In the genomic region with DNA sequence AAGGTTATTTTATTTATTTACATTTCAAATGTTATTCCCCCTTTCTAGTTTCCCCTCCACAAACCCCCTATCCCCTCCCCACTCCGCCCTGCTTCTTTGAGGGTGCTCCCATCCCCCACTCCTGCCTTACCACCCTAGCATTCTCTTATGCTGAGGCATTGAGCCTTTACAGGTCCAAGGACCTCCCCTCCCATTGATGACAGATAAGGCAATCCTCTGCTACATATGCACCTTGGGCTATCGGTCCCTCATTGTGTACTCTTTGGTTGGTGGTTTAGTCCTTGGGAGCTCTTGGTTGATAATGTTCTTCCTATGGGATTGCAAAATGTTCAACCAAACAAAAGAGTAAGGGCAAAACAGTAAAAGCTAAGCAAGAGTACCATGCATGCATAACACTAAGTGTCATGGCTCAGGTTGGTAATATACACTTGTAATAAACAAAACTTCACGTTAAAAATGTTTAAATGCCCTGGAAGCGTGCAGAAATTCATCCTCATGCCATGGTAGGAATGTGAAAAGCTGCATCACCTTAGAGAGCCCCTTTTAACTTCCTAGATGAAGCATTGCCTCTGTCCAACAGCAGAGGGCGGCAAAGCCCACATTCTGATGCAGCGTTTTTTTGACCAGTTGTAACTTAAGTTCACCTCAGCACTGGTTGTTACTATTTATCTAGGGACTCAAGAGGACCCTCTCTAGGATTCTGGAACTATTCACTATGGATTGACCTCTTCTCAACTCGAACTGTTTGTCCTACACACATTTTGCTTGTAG, we compare ENCODE assay signal across 9 mouse cellular contexts.
DNase-seq lines count a peak whose midpoint lies in the region; ATAC-seq and TF ChIP-seq lines count a peak whose summit lies in the region.
"Had no signal": no experiment of that assay in that cellular context is flagged by ENCODE, and none has a peak within 500 bp of the region (broad histone marks: within the 10 kb centered on the region; RNA-seq: fewer than 3 reads in every experiment).

No protein-coding gene starts in this region.

- peak; percentile 2 for DNase-seq in cerebellum, adult 11-12 months
- DNase-seq in kidney, adult 8-10 months = peak; percentile 4 to 53
- peak; percentile 82 for DNase-seq in limb, embryonic 11.5 days (ENCODE audit: low spot score)
- peak; percentile 22 for DNase-seq in yolk sac, embryonic 10.5 days (ENCODE audit: low spot score)
- DNase-seq: liver, embryonic 13.5 days had no signal

- no peak overlapping the region for H3K27ac ChIP-seq in intestine, postnatal 0 days (ENCODE audit: low read depth, low read length)
- no peak overlapping the region for H3K27ac ChIP-seq in intestine, embryonic 16.5 days (ENCODE audit: low read length)
- no peak overlapping the region for H3K27ac ChIP-seq in forebrain, embryonic 16.5 days (ENCODE audit: low read length)
- H3K27ac ChIP-seq in limb, embryonic 11.5 days (replicated peaks; ENCODE audit: low read depth, low read length) = no peak overlapping the region
- no peak overlapping the region for H3K27ac ChIP-seq in neural tube, embryonic 12.5 days
- H3K27ac ChIP-seq: liver, embryonic 13.5 days had no signal

- no peaks in the 10 kb centered on the region for H3K27me3 ChIP-seq in intestine, postnatal 0 days (replicated peaks; ENCODE audit: control insufficient read depth, insufficient read depth, low read length)
- H3K27me3 ChIP-seq in intestine, embryonic 16.5 days (replicated peaks; ENCODE audit: control insufficient read depth, insufficient read depth, low read length) = no peaks in the 10 kb centered on the region
- H3K27me3 ChIP-seq in forebrain, embryonic 16.5 days (replicated peaks; ENCODE audit: control insufficient read depth, insufficient read depth, low read length) = no peaks in the 10 kb centered on the region
- H3K27me3 ChIP-seq in limb, embryonic 11.5 days (ENCODE audit: control insufficient read depth, insufficient read depth, low read length) = no peaks in the 10 kb centered on the region
- H3K27me3 ChIP-seq in neural tube, embryonic 12.5 days (replicated peaks) = no peaks in the 10 kb centered on the region
- H3K27me3 ChIP-seq: liver, embryonic 13.5 days had no signal

- 14% methylated on average over 7 of the region's 7 CpGs for WGBS in intestine, postnatal 0 days
- WGBS in intestine, embryonic 16.5 days = 14% methylated on average over 7 of the region's 7 CpGs
- WGBS in forebrain, embryonic 16.5 days = 19% methylated on average over 7 of the region's 7 CpGs
- WGBS in limb, embryonic 11.5 days = 19% methylated on average over 7 of the region's 7 CpGs
- 21% methylated on average over 7 of the region's 7 CpGs for WGBS in neural tube, embryonic 12.5 days

- no peak overlapping the region for H3K9ac ChIP-seq in intestine, postnatal 0 days (ENCODE audit: low read depth, low read length)
- no peak overlapping the region for H3K9ac ChIP-seq in intestine, embryonic 16.5 days (ENCODE audit: low read depth, low read length)
- no peak overlapping the region for H3K9ac ChIP-seq in forebrain, embryonic 16.5 days (replicated peaks; ENCODE audit: low read depth, low read length)
- H3K9ac ChIP-seq in limb, embryonic 11.5 days (ENCODE audit: low read length) = no peak overlapping the region
- H3K9ac ChIP-seq in neural tube, embryonic 12.5 days = no peak overlapping the region
- H3K9ac ChIP-seq: liver, embryonic 13.5 days had no signal

- no peak for ATAC-seq in intestine, postnatal 0 days
- no peak for ATAC-seq in intestine, embryonic 16.5 days
- ATAC-seq in forebrain, embryonic 16.5 days = peak; percentile 63
- no peak for ATAC-seq in limb, embryonic 11.5 days (ENCODE audit: insufficient number of reproducible peaks, low FRiP score, low TSS enrichment, low read depth)
- 0 out of 2 replicates have a peak, but pooled peaks have one; percentile 9 for ATAC-seq in neural tube, embryonic 12.5 days (ENCODE audit: low FRiP score, low read depth)

- no peak overlapping the region for H3K4me2 ChIP-seq in intestine, postnatal 0 days (replicated peaks; ENCODE audit: low read depth)
- no peak overlapping the region for H3K4me2 ChIP-seq in intestine, embryonic 16.5 days (ENCODE audit: low read depth, low read length)
- no peak overlapping the region for H3K4me2 ChIP-seq in forebrain, embryonic 16.5 days (ENCODE audit: low read length)
- H3K4me2 ChIP-seq in limb, embryonic 11.5 days (ENCODE audit: low read depth, severe bottlenecking) = no peak overlapping the region
- H3K4me2 ChIP-seq in neural tube, embryonic 12.5 days (replicated peaks) = no peak overlapping the region
- H3K4me2 ChIP-seq: liver, embryonic 13.5 days had no signal

- no peak overlapping the region for H3K4me3 ChIP-seq in intestine, postnatal 0 days (ENCODE audit: low read depth, low read length)
- H3K4me3 ChIP-seq in intestine, embryonic 16.5 days (ENCODE audit: low read length) = no peak overlapping the region
- H3K4me3 ChIP-seq in forebrain, embryonic 16.5 days (replicated peaks; ENCODE audit: low read length) = no peak overlapping the region
- no peak overlapping the region for H3K4me3 ChIP-seq in limb, embryonic 11.5 days (ENCODE audit: low read depth, low read length)
- no peak overlapping the region for H3K4me3 ChIP-seq in neural tube, embryonic 12.5 days
- H3K4me3 ChIP-seq: liver, embryonic 13.5 days had no signal

- no peaks in the 10 kb centered on the region for H3K4me1 ChIP-seq in intestine, postnatal 0 days (replicated peaks; ENCODE audit: control insufficient read depth, insufficient read depth, low read length)
- H3K4me1 ChIP-seq in intestine, embryonic 16.5 days (ENCODE audit: control insufficient read depth, insufficient read depth, low read length) = no peaks in the 10 kb centered on the region
- no peaks in the 10 kb centered on the region for H3K4me1 ChIP-seq in forebrain, embryonic 16.5 days (replicated peaks; ENCODE audit: control insufficient read depth, insufficient read depth, low read length)
- no peaks in the 10 kb centered on the region for H3K4me1 ChIP-seq in limb, embryonic 11.5 days (ENCODE audit: control insufficient read depth, insufficient read depth, low read length)
- H3K4me1 ChIP-seq in neural tube, embryonic 12.5 days = no peaks in the 10 kb centered on the region
- H3K4me1 ChIP-seq: liver, embryonic 13.5 days had no signal

- H3K36me3 ChIP-seq in intestine, postnatal 0 days (ENCODE audit: control insufficient read depth, insufficient read depth) = no peaks in the 10 kb centered on the region
- H3K36me3 ChIP-seq in intestine, embryonic 16.5 days (ENCODE audit: control insufficient read depth, insufficient read depth, low read length) = no peaks in the 10 kb centered on the region
- no peaks in the 10 kb centered on the region for H3K36me3 ChIP-seq in forebrain, embryonic 16.5 days (ENCODE audit: control insufficient read depth, insufficient read depth)
- no peaks in the 10 kb centered on the region for H3K36me3 ChIP-seq in limb, embryonic 11.5 days (ENCODE audit: control insufficient read depth, insufficient read depth, low read length)
- H3K36me3 ChIP-seq in neural tube, embryonic 12.5 days = no peaks in the 10 kb centered on the region
- H3K36me3 ChIP-seq: liver, embryonic 13.5 days had no signal

- peak; percentile 91 for TF ChIP-seq CTCF in intestine, postnatal 0 days (IDR thresholded peaks at IDR 0.05; ENCODE audit: low read depth)

- H3K9me3 ChIP-seq in intestine, postnatal 0 days (ENCODE audit: control insufficient read depth) = no peaks in the 10 kb centered on the region
- H3K9me3 ChIP-seq in intestine, embryonic 16.5 days (ENCODE audit: control insufficient read depth, low read length) = no peaks in the 10 kb centered on the region
- H3K9me3 ChIP-seq in forebrain, embryonic 16.5 days (ENCODE audit: control insufficient read depth, low read length) = no peaks in the 10 kb centered on the region
- no peaks in the 10 kb centered on the region for H3K9me3 ChIP-seq in limb, embryonic 11.5 days (ENCODE audit: control insufficient read depth, low read length)
- H3K9me3 ChIP-seq in neural tube, embryonic 12.5 days = no peaks in the 10 kb centered on the region
- H3K9me3 ChIP-seq: liver, embryonic 13.5 days had no signal

Comparison
In these comparisons a context has a peak if more than half of its experiments do, and no peak if none do; other contexts are left out.
1. ATAC-seq: peak in forebrain, embryonic 16.5 days (single experiment) and neural tube, embryonic 12.5 days (single experiment); none in intestine, postnatal 0 days (single experiment), intestine, embryonic 16.5 days (single experiment) and limb, embryonic 11.5 days (single experiment).
2. DNase-seq: peak in every context shown above with its lines; median percentile 82 in limb, embryonic 11.5 days; 28 in kidney, adult 8-10 months; 22 in yolk sac, embryonic 10.5 days; 2 in cerebellum, adult 11-12 months.